In genomic region chr15:6522653-6523167, GRCm38 (mm10) we compare ENCODE assay signal across 9 mouse cellular contexts. TPM values are rescaled to one million over a fixed set of nuclear protein-coding genes. Genes with fewer than 3 reads are reported as not detected.
DNase-seq lines count a peak whose midpoint lies in the region; ATAC-seq and TF ChIP-seq lines count a peak whose summit lies in the region.
"Had no signal": no experiment of that assay in that cellular context is flagged by ENCODE, and none has a peak within 500 bp of the region (broad histone marks: within the 10 kb centered on the region; RNA-seq: fewer than 3 reads in every experiment).

Gene Fyb, plus strand, starts transcription at chr15:6522853.

- no peak for DNase-seq in embryonic facial prominence, embryonic 14.5 days (ENCODE audit: low spot score)
- no peak for DNase-seq in embryonic facial prominence, embryonic 10.5 days (ENCODE audit: low spot score)
- no peak for DNase-seq in CH12.LX (ENCODE audit: extremely low read depth)
- DNase-seq in liver, postnatal 0 days: peak; percentile 32
- no peak for DNase-seq in frontal cortex, adult 2 months (ENCODE audit: extremely low spot score in 1 of 2, low spot score in 1 of 2)
- DNase-seq in hindbrain, postnatal 0 days (ENCODE audit: low spot score): no peak
- DNase-seq in right cerebral cortex, postnatal 14 days: no peak

- H3K27ac ChIP-seq in embryonic facial prominence, embryonic 14.5 days (replicated peaks; ENCODE audit: low read depth, low read length): no peak within 1 kb of the TSS
- no peak within 1 kb of the TSS for H3K27ac ChIP-seq in embryonic facial prominence, embryonic 10.5 days (replicated peaks)
- no peak within 1 kb of the TSS for H3K27ac ChIP-seq in CH12.LX (ENCODE audit: insufficient read depth, low read depth)
- H3K27ac ChIP-seq in liver, postnatal 0 days (ENCODE audit: low read depth): 0 out of 2 replicates have a peak within 1 kb of the TSS, but pooled peaks have one; percentile 34
- H3K27ac ChIP-seq in hindbrain, postnatal 0 days: no peak within 1 kb of the TSS
- H3K27ac ChIP-seq: limb, embryonic 12.5 days had no signal

- no peaks in the 10 kb centered on the region for H3K36me3 ChIP-seq in embryonic facial prominence, embryonic 14.5 days (ENCODE audit: control insufficient read depth, insufficient read depth, low read length)
- H3K36me3 ChIP-seq in embryonic facial prominence, embryonic 10.5 days (replicated peaks): no peaks in the 10 kb centered on the region
- H3K36me3 ChIP-seq in CH12.LX (replicated peaks in 1 of 2; ENCODE audit: control insufficient read depth in 1 of 2, insufficient read depth in 1 of 2, low read length in 1 of 2): no peaks in the 10 kb centered on the region
- no peaks in the 10 kb centered on the region for H3K36me3 ChIP-seq in liver, postnatal 0 days (replicated peaks; ENCODE audit: insufficient read depth, low read length)
- H3K36me3 ChIP-seq in hindbrain, postnatal 0 days (ENCODE audit: insufficient read depth, low read length): no peaks in the 10 kb centered on the region
- H3K36me3 ChIP-seq: limb, embryonic 12.5 days had no signal

- dilution Hi-C loops in CH12.LX (cut with MboI; ENCODE audit: extremely low pct_ligation_motif_present, extremely low pct_unique_long_range_greater_than_20kb, low sequenced_read_pairs): no loop called here

- ATAC-seq in embryonic facial prominence, embryonic 14.5 days (ENCODE audit: low read depth): no peak
- ATAC-seq in erythroid progenitor cell, adult 5-6 weeks (replicated peaks; ENCODE audit: low FRiP score, poor library complexity, severe bottlenecking): no peak
- peak; percentile 69 for ATAC-seq in liver, postnatal 0 days
- no peak for ATAC-seq in hindbrain, postnatal 0 days

- in situ Hi-C loops in CH12.LX (cut with MboI; ENCODE audit: low pct_ligation_motif_present, low pct_unique_long_range_greater_than_20kb, low sequenced_read_pairs): no loop called here

- TF ChIP-seq RAD21 in CH12.LX (IDR thresholded peaks at IDR 0.05; ENCODE audit: low read depth, low read length): no peak

- no peaks in the 10 kb centered on the region for H3K79me2 ChIP-seq in CH12.LX (replicated peaks; ENCODE audit: control insufficient read depth, extremely low read depth, insufficient read depth, poor library complexity, severe bottlenecking)

- TF ChIP-seq EP300 in CH12.LX (IDR thresholded peaks at IDR 0.05; ENCODE audit: low read length): no peak
- TF ChIP-seq EP300 in liver, postnatal 0 days (IDR thresholded peaks at IDR 0.05; ENCODE audit: low read depth): peak; percentile 63

- H3K4me1 ChIP-seq in embryonic facial prominence, embryonic 14.5 days (ENCODE audit: control insufficient read depth, insufficient read depth, low read length): no peaks in the 10 kb centered on the region
- no peaks in the 10 kb centered on the region for H3K4me1 ChIP-seq in embryonic facial prominence, embryonic 10.5 days
- H3K4me1 ChIP-seq in CH12.LX (ENCODE audit: control insufficient read depth in 1 of 2, insufficient read depth in 2 of 2): peaks cover 2 to 22% of the 10 kb centered on the region in 2 experiments; a peak in 2 of 4 replicates
- H3K4me1 ChIP-seq in liver, postnatal 0 days (ENCODE audit: insufficient read depth): peaks cover 8% of the 10 kb centered on the region
- no peaks in the 10 kb centered on the region for H3K4me1 ChIP-seq in hindbrain, postnatal 0 days (ENCODE audit: insufficient read depth, low read length)
- H3K4me1 ChIP-seq: limb, embryonic 12.5 days had no signal

- WGBS in embryonic facial prominence, embryonic 14.5 days: 78% methylated on average over 8 of the region's 8 CpGs
- 86% methylated on average over 8 of the region's 8 CpGs for WGBS in embryonic facial prominence, embryonic 10.5 days
- 29% methylated on average over 8 of the region's 8 CpGs for WGBS in liver, postnatal 0 days (ENCODE audit: insufficient replicate concordance)
- WGBS in hindbrain, postnatal 0 days: 88% methylated on average over 8 of the region's 8 CpGs

- no peaks in the 10 kb centered on the region for H3K27me3 ChIP-seq in embryonic facial prominence, embryonic 14.5 days (replicated peaks; ENCODE audit: control insufficient read depth, insufficient read depth, low read length)
- H3K27me3 ChIP-seq in embryonic facial prominence, embryonic 10.5 days (replicated peaks; ENCODE audit: low read depth, poor library complexity, severe bottlenecking): no peaks in the 10 kb centered on the region
- H3K27me3 ChIP-seq in CH12.LX (replicated peaks): no peaks in the 10 kb centered on the region
- H3K27me3 ChIP-seq in liver, postnatal 0 days (ENCODE audit: insufficient read depth, low read length): no peaks in the 10 kb centered on the region
- H3K27me3 ChIP-seq in hindbrain, postnatal 0 days (ENCODE audit: insufficient read depth, low read length): no peaks in the 10 kb centered on the region
- H3K27me3 ChIP-seq: limb, embryonic 12.5 days had no signal

- H3K4me3 ChIP-seq in embryonic facial prominence, embryonic 14.5 days (ENCODE audit: low read depth, low read length): no peak within 1 kb of the TSS
- no peak within 1 kb of the TSS for H3K4me3 ChIP-seq in embryonic facial prominence, embryonic 10.5 days
- H3K4me3 ChIP-seq in CH12.LX (replicated peaks in 1 of 3; ENCODE audit: low read depth in 2 of 3, low read length in 2 of 3, poor library complexity in 1 of 3): no peak within 1 kb of the TSS
- H3K4me3 ChIP-seq in liver, postnatal 0 days (ENCODE audit: low read depth, low read length): peak within 1 kb of the TSS; percentile 32
- H3K4me3 ChIP-seq in hindbrain, postnatal 0 days (ENCODE audit: low read length): no peak within 1 kb of the TSS
- H3K4me3 ChIP-seq: limb, embryonic 12.5 days had no signal

- H3K9me3 ChIP-seq in embryonic facial prominence, embryonic 14.5 days (ENCODE audit: control insufficient read depth, low read length): no peaks in the 10 kb centered on the region
- H3K9me3 ChIP-seq in embryonic facial prominence, embryonic 10.5 days: no peaks in the 10 kb centered on the region
- no peaks in the 10 kb centered on the region for H3K9me3 ChIP-seq in CH12.LX (replicated peaks; ENCODE audit: low read length)
- no peaks in the 10 kb centered on the region for H3K9me3 ChIP-seq in liver, postnatal 0 days (ENCODE audit: low read length)
- no peaks in the 10 kb centered on the region for H3K9me3 ChIP-seq in hindbrain, postnatal 0 days (ENCODE audit: low read length)
- H3K9me3 ChIP-seq: limb, embryonic 12.5 days had no signal

- TF ChIP-seq CTCF in CH12.LX (conservative IDR thresholded peaks at IDR 0.05 in 1 of 2, IDR thresholded peaks at IDR 0.05 in 1 of 2; ENCODE audit: low read depth in 2 of 2, low read length in 2 of 2): no peak
- TF ChIP-seq CTCF in liver, postnatal 0 days (IDR thresholded peaks at IDR 0.05; ENCODE audit: low read depth): no peak
- no peak for TF ChIP-seq CTCF in hindbrain, postnatal 0 days (IDR thresholded peaks at IDR 0.05; ENCODE audit: low read depth)

- H3K4me2 ChIP-seq in embryonic facial prominence, embryonic 14.5 days (ENCODE audit: low read depth, low read length): no peak within 1 kb of the TSS
- peak within 1 kb of the TSS; percentile 85 for H3K4me2 ChIP-seq in CH12.LX (ENCODE audit: insufficient read depth, low read depth, poor library complexity, severe bottlenecking)
- peak within 1 kb of the TSS; percentile 62 for H3K4me2 ChIP-seq in liver, postnatal 0 days (ENCODE audit: low read depth, low read length)
- H3K4me2 ChIP-seq in hindbrain, postnatal 0 days (ENCODE audit: low read depth, low read length): no peak within 1 kb of the TSS
- H3K4me2 ChIP-seq: limb, embryonic 12.5 days had no signal

- TF ChIP-seq POLR2A in CH12.LX (IDR thresholded peaks at IDR 0.05; ENCODE audit: low read depth, low read length): no peak

- H3K9ac ChIP-seq in embryonic facial prominence, embryonic 14.5 days (ENCODE audit: low read depth, low read length): no peak within 1 kb of the TSS
- H3K9ac ChIP-seq in CH12.LX (ENCODE audit: insufficient read depth, low read depth): no peak within 1 kb of the TSS
- peak within 1 kb of the TSS; percentile 21; the same call in 1 of the 2 replicates for H3K9ac ChIP-seq in liver, postnatal 0 days (replicated peaks)
- H3K9ac ChIP-seq in hindbrain, postnatal 0 days (replicated peaks; ENCODE audit: low read length): no peak within 1 kb of the TSS
- H3K9ac ChIP-seq: limb, embryonic 12.5 days had no signal

TF ChIP-seq in CH12.LX, 34 proteins besides CTCF, POLR2A, EP300 and RAD21:
- TF ChIP-seq MAZ (IDR thresholded peaks at IDR 0.05; ENCODE audit: low read depth, low read length) (no peak), BHLHE40 (IDR thresholded peaks at IDR 0.05; ENCODE audit: low read depth, low read length) (no peak)

RNA-seq across cellular contexts. Expression of gene Fyb, which starts in this region (rescaled TPM):
- polyA plus RNA-seq in embryonic facial prominence, embryonic 14.5 days (2014; fragmentation: Nextera tagmentation; extraction: Ambion mirVana): 7.5 and 11.0 TPM in 2 replicates
- 2.3 and 3.3 TPM in 2 replicates for polyA plus RNA-seq in embryonic facial prominence, embryonic 10.5 days (2016; fragmentation: Nextera tagmentation; extraction: Ambion mirVana)
- 53.1 and 60.1 TPM in 2 replicates for total RNA-seq in CH12.LX (2012; rRNA removed)
- 13.4 and 17.6 TPM in 2 replicates for total RNA-seq in CH12.LX (2014; rRNA removed)
- 32.2 and 127 TPM in 2 replicates for polyA plus RNA-seq in CH12.LX (2012; ENCODE audit: insufficient read length, low read depth)
- total RNA-seq in erythroid progenitor cell, adult 5-6 weeks (2015; ENCODE audit: low replicate concordance): 97.7 and 102 TPM in 2 replicates
- 27.0 and 29.8 TPM in 2 replicates for total RNA-seq in erythroid progenitor cell, adult 5-6 weeks (2017; ENCODE audit: low replicate concordance)
- polyA plus RNA-seq in liver, postnatal 0 days (2015; fragmentation: Nextera tagmentation; extraction: Ambion mirVana): 28.0 and 29.7 TPM in 2 replicates
- polyA plus RNA-seq in frontal cortex, adult 2 months (2012; rRNA removed): 2.8 and 4.8 TPM in 2 replicates
- 0.25 and 0.73 TPM in 2 replicates for total RNA-seq in hindbrain, postnatal 0 days (2014; rRNA removed)
- 3.7 and 4.3 TPM in 2 replicates for polyA plus RNA-seq in hindbrain, postnatal 0 days (2015; fragmentation: Nextera tagmentation; extraction: Ambion mirVana)

Comparison
In these comparisons a context has a peak if more than half of its experiments do, and no peak if none do; other contexts are left out.
1. H3K4me2 ChIP-seq: peak in CH12.LX (single experiment) and liver, postnatal 0 days (single experiment); none in embryonic facial prominence, embryonic 14.5 days (single experiment) and hindbrain, postnatal 0 days (single experiment).